Mouse (Mus musculus) CH12.LX (cell line): ENCODE data around the gene Carhsp1.

ENCODE experiments used
- CHD1 ChIP-seq: IDR thresholded peaks from 2 replicates; pipeline ENCODE4 v1.6.1; 2012; ENCODE audit warnings: low read depth, low read length, improper control_type of control experiment, inconsistent platforms
- CTCF ChIP-seq, 2 experiments: IDR thresholded peaks in 1 of 2; conservative IDR thresholded peaks in 1 of 2; 2 replicates each; pipeline ENCODE4 v1.5.1; 2011 to 2012; ENCODE audit warnings: low read depth in 2 of 2, low read length in 2 of 2, improper control_type of control experiment in 1 of 2, inconsistent platforms in 1 of 2, mild to moderate bottlenecking in 1 of 2, moderate library complexity in 1 of 2
- ELF1 ChIP-seq: IDR thresholded peaks from 2 replicates; pipeline ENCODE4 v1.6.1; 2014; ENCODE audit warnings: low read depth, mild to moderate bottlenecking, inconsistent platforms, low read length, improper control_type of control experiment
- KAT2A ChIP-seq: IDR thresholded peaks from 2 replicates; pipeline ENCODE4 v1.6.1; 2012; ENCODE audit warnings: low read length, improper control_type of control experiment, inconsistent platforms; ENCODE audit not compliant: insufficient replicate concordance
- MAX ChIP-seq: IDR thresholded peaks from 2 replicates; pipeline ENCODE4 v1.6.1; 2011; ENCODE audit warnings: low read length, improper control_type of control experiment
- NELFE ChIP-seq: IDR thresholded peaks from 2 replicates; pipeline ENCODE4 v1.6.1; 2011; ENCODE audit warnings: low read depth, low read length, improper control_type of control experiment
- POLR2A ChIP-seq: IDR thresholded peaks from 2 replicates; pipeline ENCODE4 v1.6.1; 2011; ENCODE audit warnings: low read depth, mild to moderate bottlenecking, improper control_type of control experiment, low read length
- POLR2AphosphoS2 ChIP-seq: IDR thresholded peaks from 2 replicates; pipeline ENCODE4 v1.6.1; 2011; ENCODE audit warnings: low read depth, low read length, improper control_type of control experiment
- RCOR1 ChIP-seq: conservative IDR thresholded peaks from 2 replicates; pipeline ENCODE4 v1.6.1; 2012; ENCODE audit warnings: low read depth, mild to moderate bottlenecking, inconsistent platforms, low read length, improper control_type of control experiment
- USF1 ChIP-seq: IDR thresholded peaks from 2 replicates; pipeline ENCODE4 v1.6.1; 2014; ENCODE audit warnings: low read depth, mild to moderate bottlenecking, inconsistent platforms, low read length, improper control_type of control experiment
- USF2 ChIP-seq: conservative IDR thresholded peaks from 2 replicates; pipeline ENCODE4 v1.6.1; 2011; ENCODE audit warnings: low read depth, low read length, improper control_type of control experiment
- ZC3H11A ChIP-seq: IDR thresholded peaks from 2 replicates; pipeline ENCODE4 v1.6.1; 2012; ENCODE audit warnings: low read depth, mild to moderate bottlenecking, inconsistent platforms, low read length, improper control_type of control experiment

- peak; percentile 66 for TF ChIP-seq ELF1
- TF ChIP-seq CTCF (conservative IDR thresholded peaks at IDR 0.05 in 1 of 2, IDR thresholded peaks at IDR 0.05 in 1 of 2; ENCODE audit: low read depth in 2 of 2, low read length in 2 of 2), result peak; percentile 94 to 99
- no peak for TF ChIP-seq MAX
- no peak for TF ChIP-seq USF1
- TF ChIP-seq POLR2A, result no peak
- TF ChIP-seq NELFE, result no peak; the same call in 1 of the 2 replicates
- TF ChIP-seq USF2, result no peak
- TF ChIP-seq POLR2AphosphoS2, result no peak
- TF ChIP-seq CHD1, result no peak
- no peak for TF ChIP-seq RCOR1
- peak; percentile 41; the same call in 1 of the 2 replicates for TF ChIP-seq ZC3H11A
- TF ChIP-seq KAT2A, result no peak
These were observed 2.2 kb upstream of the Carhsp1 start for GRCm38 (mm10) chr16:8674165-8674564.
